Mouse (Mus musculus) brain, embryonic 14.5 days (tissue): Measurements from ENCODE around the gene Slc25a21. TPM values are rescaled to one million over a fixed set of nuclear protein-coding genes. Genes with fewer than 3 reads are reported as not detected.

Experiments used
- DNase-seq: peaks from one replicate; pipeline ENCODE4 v3.0.0-alpha.2; 2011; ENCODE audit warnings: low read depth
- CTCF ChIP-seq: fragments of 200-500 bp; IDR thresholded peaks from 2 replicates; pipeline ENCODE4 v1.5.1; 2012; ENCODE audit warnings: inconsistent platforms, mild to moderate bottlenecking, moderate library complexity, borderline replicate concordance; ENCODE audit not compliant: insufficient read depth, insufficient read length; ENCODE audit errors: extremely low read depth
- POLR2A ChIP-seq: fragments of 200-500 bp; IDR thresholded peaks from 2 replicates; pipeline ENCODE4 v1.6.1; 2012; ENCODE audit warnings: mild to moderate bottlenecking, inconsistent platforms, borderline replicate concordance; ENCODE audit not compliant: poor library complexity, insufficient read depth, insufficient read length, severe bottlenecking; ENCODE audit errors: extremely low read depth
- polyA plus RNA-seq: library from polyadenylated mRNA; depleted of rRNA; stranded (reverse); fragments of >200 nt; gene quantifications from 2 replicates; pipeline ENCODE4 v1.2.3, GENCODE M21; 2012

Gene Slc25a21
- polyA plus RNA-seq, 1 experiment: not detected

- no peak for DNase-seq
- TF ChIP-seq POLR2A (no peak), CTCF (no peak)
These were observed 18.5 kb downstream of the Slc25a21 start for GRCm38 (mm10) chr12:57178818-57179217.

- TF ChIP-seq CTCF (no peak), POLR2A (no peak)
- no peak for DNase-seq
These were observed 34.0 kb downstream of the Slc25a21 start for GRCm38 (mm10) chr12:57163294-57163693.

GRCm38 (mm10) chr12:57162840-57163239, 34.4 kb downstream of the Slc25a21 start:
- no peak for DNase-seq
- TF ChIP-seq CTCF: no peak
- TF ChIP-seq POLR2A: no peak

GRCm38 (mm10) chr12:57159904-57160303, 37.4 kb downstream of the Slc25a21 start:
- DNase-seq: no peak
- TF ChIP-seq CTCF (no peak), POLR2A (no peak)

- no peak for TF ChIP-seq POLR2A
- TF ChIP-seq CTCF: peak; percentile 24; the same call in 1 of the 2 replicates
- peak; percentile 25 for DNase-seq
These were observed 39.0 kb downstream of the Slc25a21 start for GRCm38 (mm10) chr12:57158266-57158665.

- peak; percentile 67 for DNase-seq
- TF ChIP-seq POLR2A: no peak
- no peak for TF ChIP-seq CTCF
These were observed 58.3 kb downstream of the Slc25a21 start for GRCm38 (mm10) chr12:57138937-57139336.

- TF ChIP-seq POLR2A (no peak), CTCF (no peak)
- DNase-seq: no peak
These were observed 59.5 kb downstream of the Slc25a21 start for GRCm38 (mm10) chr12:57137809-57138208.

GRCm38 (mm10) chr12:57118602-57119001, 78.7 kb downstream of the Slc25a21 start:
- TF ChIP-seq POLR2A (no peak), CTCF (no peak)
- DNase-seq: peak; percentile 12

GRCm38 (mm10) chr12:57115516-57115915, 81.8 kb downstream of the Slc25a21 start:
- no peak for TF ChIP-seq POLR2A
- no peak for TF ChIP-seq CTCF

GRCm38 (mm10) chr12:57109363-57109762, 87.9 kb downstream of the Slc25a21 start:
- TF ChIP-seq CTCF (no peak), POLR2A (no peak)
- peak; percentile 9 for DNase-seq

More at GRCm38 (mm10) chr12:57115516-57115915, 81.8 kb downstream of the Slc25a21 start:
- no peak for DNase-seq

GRCm38 (mm10) chr12:57102322-57102721, 95.0 kb downstream of the Slc25a21 start:
- TF ChIP-seq CTCF: no peak
- no peak for TF ChIP-seq POLR2A
- no peak for DNase-seq

GRCm38 (mm10) chr12:57100549-57100948, 96.7 kb downstream of the Slc25a21 start:
- DNase-seq: no peak
- TF ChIP-seq CTCF: no peak
